Mouse (Mus musculus): ENCODE data around the gene Dag1.

DNA sequence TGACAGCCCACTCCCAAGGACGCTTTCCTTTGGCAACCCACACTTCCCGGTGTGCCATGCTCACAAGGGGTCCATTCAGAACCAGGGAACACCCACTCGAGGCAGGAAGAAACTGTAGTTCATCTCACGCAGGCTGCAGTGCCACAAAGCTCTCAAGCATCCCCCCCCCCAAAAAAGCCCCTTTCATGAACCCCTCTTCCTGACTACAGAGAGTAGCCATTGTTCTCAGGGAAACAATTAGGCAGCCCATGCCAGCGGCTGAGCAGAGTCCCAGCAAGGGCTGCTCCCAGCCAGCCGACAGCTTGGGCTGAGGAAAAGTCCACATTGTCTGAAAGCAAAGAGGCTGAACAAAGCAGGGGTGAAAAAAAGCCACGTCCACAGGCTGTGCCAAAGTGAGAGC is 50.7 kb downstream of the Dag1 start:
- TF ChIP-seq POLR2A (IDR thresholded peaks at IDR 0.05; ENCODE audit: control insufficient read depth, low read depth, low read length) (no peak), CTCF (IDR thresholded peaks at IDR 0.05; ENCODE audit: control insufficient read depth, insufficient read depth, insufficient replicate concordance, low read depth, low read length) (no peak)

Data from testis, adult 2 months (tissue).